Mouse (Mus musculus) CH12.LX (cell line): ENCODE results near the gene Rpp30. TPM values are rescaled to one million over a fixed set of nuclear protein-coding genes. Genes with fewer than 3 reads are reported as not detected.

Experiments
- DNase-seq: peaks from one replicate; pipeline ENCODE4 v3.0.0-alpha.2; 2013; ENCODE audit errors: extremely low read depth
- H3K27ac ChIP-seq: 2 replicates; pipeline ENCODE4 v1.5.1; 2012; ENCODE audit warnings: low read depth, mild to moderate bottlenecking, control low read depth, moderate library complexity; ENCODE audit not compliant: insufficient read depth
- H3K27me3 ChIP-seq: replicated peaks from 2 replicates; pipeline ENCODE3; 2012; ENCODE audit warnings: inconsistent platforms
- H3K36me3 ChIP-seq, 2 experiments: replicated peaks in 1 of 2; 2 replicates each; pipeline versions ENCODE3 to v1.6.1; 2012; ENCODE audit warnings: inconsistent platforms in 1 of 2, low read length in 1 of 2, mild to moderate bottlenecking in 1 of 2, mixed read lengths in 1 of 2, moderate library complexity in 1 of 2; ENCODE audit not compliant: control insufficient read depth in 1 of 2, insufficient read depth in 1 of 2
- H3K4me1 ChIP-seq, 2 experiments: 2 replicates each; pipeline ENCODE4 v1.6.1; 2012; ENCODE audit warnings: inconsistent platforms in 1 of 2, moderate library complexity in 1 of 2; ENCODE audit not compliant: insufficient read depth in 2 of 2, control insufficient read depth in 1 of 2
- H3K4me2 ChIP-seq: 2 replicates; pipeline ENCODE4 v1.6.1; 2012; ENCODE audit warnings: low read depth, mild to moderate bottlenecking, control low read depth; ENCODE audit not compliant: poor library complexity, insufficient read depth, severe bottlenecking
- H3K4me3 ChIP-seq, 3 experiments: fragments of 150-350 bp in 1 of 3; sonication (generic) in 1 of 3; replicated peaks in 1 of 3; 2 replicates each; pipeline versions ENCODE3 to v1.5.1; 2011 to 2012; ENCODE audit warnings: low read depth in 2 of 3, low read length in 2 of 3, mild to moderate bottlenecking in 2 of 3, moderate library complexity in 2 of 3, control low read depth in 1 of 3, improper control_type of control experiment in 1 of 3, inconsistent platforms in 1 of 3, mixed read lengths in 1 of 3; ENCODE audit not compliant: poor library complexity in 1 of 3
- H3K79me2 ChIP-seq: replicated peaks from 2 replicates; pipeline ENCODE4 v1.6.1; 2012; ENCODE audit warnings: mild to moderate bottlenecking, moderate library complexity; ENCODE audit not compliant: control insufficient read depth, poor library complexity, insufficient read depth, severe bottlenecking; ENCODE audit errors: extremely low read depth
- H3K9ac ChIP-seq: 2 replicates; pipeline ENCODE4 v1.6.1; 2012; ENCODE audit warnings: low read depth, mild to moderate bottlenecking, control low read depth, moderate library complexity; ENCODE audit not compliant: insufficient read depth
- H3K9me3 ChIP-seq: replicated peaks from 2 replicates; pipeline ENCODE3; 2012; ENCODE audit warnings: low read length, inconsistent platforms, mixed read lengths
- CTCF ChIP-seq, 2 experiments: IDR thresholded peaks in 1 of 2; conservative IDR thresholded peaks in 1 of 2; 2 replicates each; pipeline ENCODE4 v1.5.1; 2011 to 2012; ENCODE audit warnings: low read depth in 2 of 2, low read length in 2 of 2, improper control_type of control experiment in 1 of 2, inconsistent platforms in 1 of 2, mild to moderate bottlenecking in 1 of 2, moderate library complexity in 1 of 2
- E2F4 ChIP-seq: IDR thresholded peaks from 2 replicates; pipeline ENCODE4 v1.6.1; 2011; ENCODE audit warnings: low read depth, low read length, improper control_type of control experiment; ENCODE audit not compliant: insufficient replicate concordance
- EP300 ChIP-seq: IDR thresholded peaks from 2 replicates; pipeline ENCODE4 v1.6.1; 2011; ENCODE audit warnings: low read length, improper control_type of control experiment
- ETS1 ChIP-seq: conservative IDR thresholded peaks from 2 replicates; pipeline ENCODE4 v1.6.1; 2012; ENCODE audit warnings: low read depth, mild to moderate bottlenecking, inconsistent platforms, low read length, improper control_type of control experiment, moderate library complexity
- IRF4 ChIP-seq: IDR thresholded peaks from 2 replicates; pipeline ENCODE4 v1.6.1; 2014; ENCODE audit warnings: low read depth, mild to moderate bottlenecking, inconsistent platforms, low read length, improper control_type of control experiment
- JUN ChIP-seq: IDR thresholded peaks from 2 replicates; pipeline ENCODE4 v1.6.1; 2011; ENCODE audit warnings: low read depth, mild to moderate bottlenecking, low read length, improper control_type of control experiment, moderate library complexity; ENCODE audit not compliant: insufficient read depth
- JUND ChIP-seq: conservative IDR thresholded peaks from 2 replicates; pipeline ENCODE4 v1.6.1; 2011; ENCODE audit warnings: low read depth, low read length, improper control_type of control experiment
- KAT2A ChIP-seq: IDR thresholded peaks from 2 replicates; pipeline ENCODE4 v1.6.1; 2012; ENCODE audit warnings: low read length, improper control_type of control experiment, inconsistent platforms; ENCODE audit not compliant: insufficient replicate concordance
- MEF2A ChIP-seq: IDR thresholded peaks from 2 replicates; pipeline ENCODE4 v1.6.1; 2014; ENCODE audit warnings: low read depth, mild to moderate bottlenecking, inconsistent platforms, low read length, improper control_type of control experiment, borderline replicate concordance
- POLR2A ChIP-seq: IDR thresholded peaks from 2 replicates; pipeline ENCODE4 v1.6.1; 2011; ENCODE audit warnings: low read depth, mild to moderate bottlenecking, improper control_type of control experiment, low read length
- POLR2AphosphoS2 ChIP-seq: IDR thresholded peaks from 2 replicates; pipeline ENCODE4 v1.6.1; 2011; ENCODE audit warnings: low read depth, low read length, improper control_type of control experiment
- RAD21 ChIP-seq: IDR thresholded peaks from 2 replicates; pipeline ENCODE4 v1.6.1; 2011; ENCODE audit warnings: low read depth, mild to moderate bottlenecking, low read length, improper control_type of control experiment, moderate library complexity
- SMC3 ChIP-seq: IDR thresholded peaks from 2 replicates; pipeline ENCODE4 v1.6.1; 2011; ENCODE audit warnings: low read depth, low read length, improper control_type of control experiment
- TBP ChIP-seq: conservative IDR thresholded peaks from 2 replicates; pipeline ENCODE4 v1.6.1; 2011; ENCODE audit warnings: low read depth, low read length, improper control_type of control experiment
- TCF12 ChIP-seq: IDR thresholded peaks from 2 replicates; pipeline ENCODE4 v1.6.1; 2014; ENCODE audit warnings: low read depth, mild to moderate bottlenecking, inconsistent platforms, low read length, improper control_type of control experiment
- USF2 ChIP-seq: conservative IDR thresholded peaks from 2 replicates; pipeline ENCODE4 v1.6.1; 2011; ENCODE audit warnings: low read depth, low read length, improper control_type of control experiment
- ZNF384 ChIP-seq: IDR thresholded peaks from 2 replicates; pipeline ENCODE4 v1.6.1; 2012; ENCODE audit warnings: low read depth, low read length, improper control_type of control experiment, inconsistent platforms
- dilution Hi-C: fragments of 300-500 bp; cut with MboI; formaldehyde crosslinking; loops from 2 replicates; pipeline ENCODE4 v1.14.3; 2020; ENCODE audit warnings: low sequenced_read_pairs; ENCODE audit not compliant: extremely low pct_unique_long_range_greater_than_20kb, extremely low pct_ligation_motif_present
- in situ Hi-C: fragments of 300-500 bp; cut with MboI; formaldehyde crosslinking; loops from 3 replicates; pipeline ENCODE4 v1.14.3; 2019; ENCODE audit warnings: low sequenced_read_pairs, low pct_ligation_motif_present, low pct_unique_long_range_greater_than_20kb, mixed read lengths
- polyA plus RNA-seq: library from polyadenylated mRNA; unstranded; fragments of >175 nt; gene quantifications from 2 replicates; pipeline ENCODE4 v1.2.1, GENCODE M21; 2012; ENCODE audit warnings: low read depth; ENCODE audit not compliant: insufficient read length
- total RNA-seq, 2 experiments: library from RNA; depleted of rRNA; stranded (reverse); fragments of 300-350 nt in 1 of 2; fragments of >200 nt in 1 of 2; gene quantifications; 2 replicates each; pipeline ENCODE4 v1.2.3; 2012 to 2014

The Rpp30 gene
- total and polyA plus RNA-seq, 3 experiments = 32.7 to 120 (median 102) TPM

DNA sequence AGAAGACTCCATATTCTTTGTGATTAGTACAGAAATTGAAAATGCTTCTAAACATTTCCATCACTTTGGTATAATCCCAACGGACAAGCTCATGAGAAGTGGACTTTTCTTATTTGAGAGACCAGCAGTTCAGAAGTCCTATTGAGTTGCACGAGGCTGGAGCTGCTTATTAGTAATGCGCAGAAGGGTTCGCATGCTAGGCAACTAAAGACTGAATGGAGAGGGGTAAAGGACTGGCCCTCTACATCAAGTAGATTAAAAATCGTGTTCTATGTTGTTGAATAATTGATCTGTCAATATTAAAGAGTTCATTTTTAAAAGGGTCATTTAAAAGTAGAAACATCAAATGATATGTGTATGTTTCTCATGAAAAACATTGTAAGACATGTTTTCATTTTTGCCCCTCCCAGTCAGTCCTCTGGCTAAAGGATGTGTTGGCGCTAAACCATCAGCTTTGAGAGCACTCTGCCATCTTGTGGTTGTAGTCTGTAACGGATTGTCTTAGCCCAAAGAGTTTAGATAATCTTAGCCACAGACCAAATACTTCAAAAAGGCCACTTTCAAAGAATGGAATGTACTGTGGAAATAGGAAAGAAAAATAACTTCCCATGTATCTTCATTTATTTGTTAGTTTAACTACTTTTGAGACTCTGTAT lies 782 bp upstream of the Rpp30 start (continued):
- TF ChIP-seq E2F4 (peak; percentile 58; the same call in 1 of the 2 replicates), ZNF384 (no peak), POLR2A (no peak), MEF2A (no peak), JUND (no peak), EP300 (no peak), TCF12 (no peak), IRF4 (peak; percentile 14; the same call in 1 of the 2 replicates), TBP (no peak), KAT2A (no peak), USF2 (no peak)

DNA sequence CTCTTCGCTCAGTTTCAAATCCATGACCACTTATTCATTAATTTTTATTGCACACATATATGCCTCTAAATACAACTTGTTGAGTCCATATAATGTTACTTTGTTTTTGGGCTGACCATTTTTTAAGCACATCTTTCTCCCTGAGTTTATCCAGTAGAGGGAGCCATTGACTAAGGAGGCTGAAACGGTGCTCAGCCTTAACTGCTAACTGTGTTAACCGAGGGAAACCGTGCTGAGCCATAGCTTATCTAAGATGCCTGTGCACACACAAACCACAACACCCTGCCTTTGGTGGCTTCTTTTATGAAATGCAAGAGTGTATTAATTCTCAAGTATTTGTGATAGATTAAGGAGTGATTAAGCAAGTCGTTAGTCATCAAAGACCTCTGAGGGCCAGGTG lies 7.3 kb downstream of the Rpp30 start:
- Histone ChIP-seq H3K4me3 (no peak overlapping the region), H3K27ac (no peak overlapping the region), H3K4me1 (no peaks in the 10 kb centered on the region), H3K4me2 (no peak overlapping the region), H3K9ac (no peak overlapping the region), H3K79me2 (no peaks in the 10 kb centered on the region), H3K9me3 (no peaks in the 10 kb centered on the region), H3K27me3 (no peaks in the 10 kb centered on the region), H3K36me3 (peaks cover 42 to 89% of the 10 kb centered on the region in 2 experiments)
- TF ChIP-seq CTCF (conservative IDR thresholded peaks at IDR 0.05 in 1 of 2, IDR thresholded peaks at IDR 0.05 in 1 of 2; ENCODE audit: low read depth in 2 of 2, low read length in 2 of 2) (peak; percentile 36 to 76; a peak in 3 of 4 replicates), SMC3 (peak; percentile 49; the same call in 1 of the 2 replicates), RAD21 (peak; percentile 72), ETS1 (no peak)
- in situ Hi-C loops (loop anchor here (25.0 kb wide), 2 partner anchors 953 to 1103 kb away; no protein-coding TSS in a partner anchor), dilution Hi-C loops (no loop called here)
- DNase-seq = peak; percentile 43

- DNase-seq = no peak
- Histone ChIP-seq H3K4me2 (no peak overlapping the region), H3K4me3 (no peak overlapping the region), H3K79me2 (no peaks in the 10 kb centered on the region), H3K9ac (no peak overlapping the region), H3K27me3 (no peaks in the 10 kb centered on the region), H3K9me3 (no peaks in the 10 kb centered on the region), H3K27ac (no peak overlapping the region), H3K4me1 (no peaks in the 10 kb centered on the region), H3K36me3 (peaks cover 52 to 95% of the 10 kb centered on the region in 2 experiments)
- dilution Hi-C loops (no loop called here), in situ Hi-C loops (loop anchor here (25.0 kb wide), 2 partner anchors 960 to 1110 kb away; no protein-coding TSS in a partner anchor)
- TF ChIP-seq JUN (no peak), POLR2AphosphoS2 (no peak)
These were observed 13.7 kb downstream of the Rpp30 start for GRCm38 (mm10) chr19:36097194-36097593.
